ENCODE assay signal across 9 mouse cellular contexts in the genomic region with DNA sequence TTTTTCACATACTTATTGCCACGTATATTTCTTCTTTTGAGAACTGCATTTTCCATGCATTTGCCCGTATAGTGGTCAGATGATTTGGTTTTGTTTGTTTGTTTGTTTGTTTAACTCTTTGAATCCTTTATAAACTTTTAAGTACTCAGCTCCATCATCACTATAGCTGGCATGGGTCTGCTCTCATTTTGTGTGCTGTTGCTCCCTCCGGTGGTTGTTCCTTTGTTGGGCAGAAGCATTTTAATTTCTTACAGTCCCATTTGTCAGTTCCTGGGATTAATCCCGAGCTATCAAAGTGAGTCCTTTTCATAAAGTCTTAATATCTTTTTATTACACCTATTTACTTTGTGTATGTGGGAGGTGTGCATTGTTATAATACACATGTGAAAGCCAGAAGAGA.
DNase-seq lines count a peak whose midpoint lies in the region; ATAC-seq and TF ChIP-seq lines count a peak whose summit lies in the region.
"Had no signal": no experiment of that assay in that cellular context is flagged by ENCODE, and none has a peak within 500 bp of the region (broad histone marks: within the 10 kb centered on the region; RNA-seq: fewer than 3 reads in every experiment).

No protein-coding gene starts in this region.

- peak; percentile 94 for TF ChIP-seq RAD21 in CH12.LX (IDR thresholded peaks at IDR 0.05; ENCODE audit: low read depth, low read length)

- no peak for TF ChIP-seq EP300 in CH12.LX (IDR thresholded peaks at IDR 0.05; ENCODE audit: low read length)

- dilution Hi-C loops in CH12.LX (cut with MboI; ENCODE audit: extremely low pct_ligation_motif_present, extremely low pct_unique_long_range_greater_than_20kb, low sequenced_read_pairs) = no loop called here

- no peak overlapping the region for H3K4me3 ChIP-seq in hindbrain, embryonic 14.5 days (replicated peaks; ENCODE audit: low read length)
- H3K4me3 ChIP-seq in hindbrain, embryonic 16.5 days (ENCODE audit: low read length) = no peak overlapping the region
- H3K4me3 ChIP-seq in CH12.LX (replicated peaks in 1 of 3; ENCODE audit: low read depth in 2 of 3, low read length in 2 of 3, poor library complexity in 1 of 3) = peak overlapping the region in 1 of 3 experiments; percentile 23
- H3K4me3 ChIP-seq: midbrain, embryonic 12.5 days had no signal

- TF ChIP-seq CTCF in CH12.LX (conservative IDR thresholded peaks at IDR 0.05 in 1 of 2, IDR thresholded peaks at IDR 0.05 in 1 of 2; ENCODE audit: low read depth in 2 of 2, low read length in 2 of 2) = peak in 1 of 2 experiments; percentile 91; a peak in 2 of 4 replicates

- H3K27me3 ChIP-seq in hindbrain, embryonic 14.5 days (ENCODE audit: control insufficient read depth, insufficient read depth, low read length) = no peaks in the 10 kb centered on the region
- H3K27me3 ChIP-seq in hindbrain, embryonic 16.5 days (replicated peaks; ENCODE audit: control insufficient read depth, insufficient read depth, low read length) = no peaks in the 10 kb centered on the region
- H3K27me3 ChIP-seq in CH12.LX (replicated peaks) = no peaks in the 10 kb centered on the region
- H3K27me3 ChIP-seq: midbrain, embryonic 12.5 days had no signal

- no peak for TF ChIP-seq POLR2A in CH12.LX (IDR thresholded peaks at IDR 0.05; ENCODE audit: low read depth, low read length)

- DNase-seq in hindbrain, embryonic 14.5 days (ENCODE audit: low spot score) = peak; percentile 60
- DNase-seq in CH12.LX (ENCODE audit: extremely low read depth) = peak; percentile 49
- peak; percentile 10 for DNase-seq in c-Kit-positive CD71-negative TER-119-negative erythroid progenitor cells, embryonic 14.5 days (ENCODE audit: low read depth)
- peak; percentile 25 to 77 for DNase-seq in kidney, postnatal 36 days
- peak; percentile 33 for DNase-seq in naive thymus-derived CD4-positive, alpha-beta T cell, adult 2 months (ENCODE audit: low read depth)
- DNase-seq in ovary, adult 18-20 months (ENCODE audit: low spot score) = no peak
- no peak for DNase-seq in urinary bladder, postnatal 4 days (ENCODE audit: low spot score in 2 of 2)

- H3K79me2 ChIP-seq in CH12.LX (replicated peaks; ENCODE audit: control insufficient read depth, extremely low read depth, insufficient read depth, poor library complexity, severe bottlenecking) = no peaks in the 10 kb centered on the region

- no peaks in the 10 kb centered on the region for H3K9me3 ChIP-seq in hindbrain, embryonic 14.5 days (ENCODE audit: control insufficient read depth, low read length)
- no peaks in the 10 kb centered on the region for H3K9me3 ChIP-seq in hindbrain, embryonic 16.5 days (ENCODE audit: control insufficient read depth, low read length)
- H3K9me3 ChIP-seq in CH12.LX (replicated peaks; ENCODE audit: low read length) = no peaks in the 10 kb centered on the region
- H3K9me3 ChIP-seq: midbrain, embryonic 12.5 days had no signal

- WGBS in hindbrain, embryonic 14.5 days = 57% methylated on average over 4 of the region's 4 CpGs
- 65% methylated on average over 4 of the region's 4 CpGs for WGBS in hindbrain, embryonic 16.5 days

- no peak; the same call in 1 of the 2 replicates for ATAC-seq in hindbrain, embryonic 14.5 days (ENCODE audit: low FRiP score)
- ATAC-seq in hindbrain, embryonic 16.5 days = no peak

- no peak overlapping the region for H3K4me2 ChIP-seq in hindbrain, embryonic 14.5 days (replicated peaks)
- no peak overlapping the region for H3K4me2 ChIP-seq in hindbrain, embryonic 16.5 days (ENCODE audit: low read length)
- peak overlapping the region; percentile 94 for H3K4me2 ChIP-seq in CH12.LX (ENCODE audit: insufficient read depth, low read depth, poor library complexity, severe bottlenecking)
- H3K4me2 ChIP-seq: midbrain, embryonic 12.5 days had no signal

- H3K27ac ChIP-seq in hindbrain, embryonic 14.5 days = no peak overlapping the region
- H3K27ac ChIP-seq in hindbrain, embryonic 16.5 days (ENCODE audit: low read depth, low read length) = no peak overlapping the region
- H3K27ac ChIP-seq in CH12.LX (ENCODE audit: insufficient read depth, low read depth) = no peak overlapping the region
- H3K27ac ChIP-seq: midbrain, embryonic 12.5 days had no signal

- no peaks in the 10 kb centered on the region for H3K4me1 ChIP-seq in hindbrain, embryonic 14.5 days (replicated peaks; ENCODE audit: control insufficient read depth, insufficient read depth, low read length)
- H3K4me1 ChIP-seq in hindbrain, embryonic 16.5 days (ENCODE audit: control insufficient read depth, insufficient read depth, low read depth, low read length) = no peaks in the 10 kb centered on the region
- peaks cover 0 to 7% of the 10 kb centered on the region in 2 experiments; a peak in 2 of 4 replicates for H3K4me1 ChIP-seq in CH12.LX (ENCODE audit: control insufficient read depth in 1 of 2, insufficient read depth in 2 of 2)
- H3K4me1 ChIP-seq: midbrain, embryonic 12.5 days had no signal

- H3K36me3 ChIP-seq in hindbrain, embryonic 14.5 days (replicated peaks; ENCODE audit: control insufficient read depth, insufficient read depth) = no peaks in the 10 kb centered on the region
- H3K36me3 ChIP-seq in hindbrain, embryonic 16.5 days (ENCODE audit: control insufficient read depth, insufficient read depth, low read length) = no peaks in the 10 kb centered on the region
- H3K36me3 ChIP-seq in CH12.LX (replicated peaks in 1 of 2; ENCODE audit: control insufficient read depth in 1 of 2, insufficient read depth in 1 of 2, low read length in 1 of 2) = no peaks in the 10 kb centered on the region
- H3K36me3 ChIP-seq: midbrain, embryonic 12.5 days had no signal

- in situ Hi-C loops in CH12.LX (cut with MboI; ENCODE audit: low pct_ligation_motif_present, low pct_unique_long_range_greater_than_20kb, low sequenced_read_pairs) = loop anchor here (25.0 kb wide), 3 partner anchors 296 to 621 kb away; a partner anchor contains a TSS

- H3K9ac ChIP-seq in hindbrain, embryonic 14.5 days = no peak overlapping the region
- H3K9ac ChIP-seq in hindbrain, embryonic 16.5 days (ENCODE audit: low read depth, low read length) = no peak overlapping the region
- H3K9ac ChIP-seq in CH12.LX (ENCODE audit: insufficient read depth, low read depth) = peak overlapping the region; percentile 69; the same call in 1 of the 2 replicates
- H3K9ac ChIP-seq: midbrain, embryonic 12.5 days had no signal

TF ChIP-seq in CH12.LX, 34 proteins besides CTCF, POLR2A, EP300 and RAD21:
- TF ChIP-seq RCOR1 (conservative IDR thresholded peaks at IDR 0.05; ENCODE audit: low read depth, low read length) (no peak), PAX5 (IDR thresholded peaks at IDR 0.05; ENCODE audit: low read length) (no peak), MAZ (IDR thresholded peaks at IDR 0.05; ENCODE audit: low read depth, low read length) (no peak), IRF4 (IDR thresholded peaks at IDR 0.05; ENCODE audit: low read depth, low read length) (no peak), USF1 (IDR thresholded peaks at IDR 0.05; ENCODE audit: low read depth, low read length) (no peak), SMC3 (IDR thresholded peaks at IDR 0.05; ENCODE audit: low read depth, low read length) (peak; percentile 89), KAT2A (IDR thresholded peaks at IDR 0.05; ENCODE audit: insufficient replicate concordance, low read length) (no peak), ZC3H11A (IDR thresholded peaks at IDR 0.05; ENCODE audit: low read depth, low read length) (peak; percentile 90), MEF2A (IDR thresholded peaks at IDR 0.05; ENCODE audit: borderline replicate concordance, low read depth, low read length) (no peak), CHD1 (IDR thresholded peaks at IDR 0.05; ENCODE audit: low read depth, low read length) (no peak), JUND (conservative IDR thresholded peaks at IDR 0.05; ENCODE audit: low read depth, low read length) (no peak), E2F4 (IDR thresholded peaks at IDR 0.05; ENCODE audit: insufficient replicate concordance, low read depth, low read length) (no peak), NRF1 (IDR thresholded peaks at IDR 0.05; ENCODE audit: low read depth, low read length) (no peak), MAFK (IDR thresholded peaks at IDR 0.05; ENCODE audit: insufficient replicate concordance, low read length) (no peak)

Comparison
In these comparisons a context has a peak if more than half of its experiments do, and no peak if none do; other contexts are left out.
1. DNase-seq: peak in hindbrain, embryonic 14.5 days (single experiment), CH12.LX (single experiment), c-Kit-positive CD71-negative TER-119-negative erythroid progenitor cells, embryonic 14.5 days (single experiment), kidney, postnatal 36 days (2 of 2) and naive thymus-derived CD4-positive, alpha-beta T cell, adult 2 months (single experiment); none in ovary, adult 18-20 months (single experiment) and urinary bladder, postnatal 4 days (0 of 2).